Mouse (Mus musculus) heart, embryonic 15.5 days (tissue): Measurements from ENCODE around the gene 1700025G04Rik. TPM values are rescaled to one million over a fixed set of nuclear protein-coding genes. Genes with fewer than 3 reads are reported as not detected.
A peak's percentile ranks its signal among the peaks of the same experiment; 100 is the strongest.

Experiments used
- ATAC-seq: fragments of 200-750 bp; cut with Nextera tagmentation; replicated peaks from 2 replicates; pipeline ENCODE4 v1.8.0; 2017; ENCODE audit warnings: low read depth, moderate TSS enrichment; ENCODE audit not compliant: insufficient number of reproducible peaks, insufficient read depth, low FRiP score
- H3K27ac ChIP-seq: fragments of 300-500 bp; sonication (generic); 2 replicates; pipeline ENCODE4 v1.5.1; 2015; ENCODE audit warnings: mild to moderate bottlenecking, inconsistent platforms
- H3K27me3 ChIP-seq: fragments of 300-500 bp; sonication (generic); 2 replicates; pipeline ENCODE4 v1.6.1; 2015; ENCODE audit warnings: inconsistent platforms
- H3K36me3 ChIP-seq: fragments of 300-500 bp; sonication (generic); 2 replicates; pipeline ENCODE4 v1.6.1; 2015; ENCODE audit warnings: mild to moderate bottlenecking, inconsistent platforms
- H3K4me1 ChIP-seq: fragments of 300-500 bp; sonication (generic); replicated peaks from 2 replicates; pipeline ENCODE4 v1.6.1; 2015; ENCODE audit warnings: inconsistent platforms
- H3K4me2 ChIP-seq: fragments of 300-500 bp; sonication (generic); 2 replicates; pipeline ENCODE4 v1.6.1; 2015; ENCODE audit warnings: inconsistent platforms, mild to moderate bottlenecking, moderate library complexity
- H3K4me3 ChIP-seq: fragments of 300-500 bp; sonication (generic); 2 replicates; pipeline ENCODE4 v1.5.1; 2015; ENCODE audit warnings: mild to moderate bottlenecking, inconsistent platforms
- H3K9ac ChIP-seq: fragments of 300-500 bp; sonication (generic); 2 replicates; pipeline ENCODE4 v1.6.1; 2015; ENCODE audit warnings: mild to moderate bottlenecking, inconsistent platforms
- H3K9me3 ChIP-seq: fragments of 300-500 bp; sonication (generic); replicated peaks from 2 replicates; pipeline ENCODE4 v1.6.1; 2016; ENCODE audit warnings: inconsistent platforms
- WGBS: fragments of 180-500 bp; shearing (Covaris S2); methylation state at CpG from one replicate; pipeline ENCODE4 v1.1.7; 2015; ENCODE audit warnings: mixed read lengths; 5-methylcytosine and 5-hydroxymethylcytosine counted together
- polyA plus RNA-seq: library from polyadenylated mRNA; unstranded; fragments of >200 nt; fragmentation: Nextera tagmentation; extraction: Ambion mirVana; gene quantifications from 2 replicates; pipeline ENCODE4 v1.2.1, GENCODE M21; 2015

1700025G04Rik gene
- 26.7 and 32.4 TPM in 2 replicates for polyA plus RNA-seq

- peak within 1 kb of the TSS; percentile 69 for H3K4me3 ChIP-seq
- H3K4me1 ChIP-seq = peaks cover 41% of the 10 kb centered on the region
- no peaks in the 10 kb centered on the region for H3K36me3 ChIP-seq
- peak within 1 kb of the TSS; percentile 92 for H3K27ac ChIP-seq
- no peaks in the 10 kb centered on the region for H3K9me3 ChIP-seq
- peak; percentile 88 for ATAC-seq
- H3K4me2 ChIP-seq = peak within 1 kb of the TSS; percentile 93
- no peaks in the 10 kb centered on the region for H3K27me3 ChIP-seq
- H3K9ac ChIP-seq = peak within 1 kb of the TSS; percentile 86
- WGBS = under 1% methylated on average over 52 of the region's 66 CpGs
Measured at GRCm38 (mm10) chr1:152090018-152090553, at the start of gene 1700025G04Rik. Gene 1700025G04Rik (minus strand): TSS chr1:152090125.

- H3K27me3 ChIP-seq = no peaks in the 10 kb centered on the region
- no peak overlapping the region for H3K9ac ChIP-seq
- no peak for ATAC-seq
- no peak overlapping the region for H3K4me2 ChIP-seq
- H3K36me3 ChIP-seq = no peaks in the 10 kb centered on the region
- H3K27ac ChIP-seq = no peak overlapping the region
- no peak overlapping the region for H3K4me3 ChIP-seq
- WGBS = 65% methylated on average over 4 of the region's 4 CpGs
- peaks cover 3% of the 10 kb centered on the region; the same call in 1 of the 2 replicates for H3K4me1 ChIP-seq
- H3K9me3 ChIP-seq = 0 out of 2 replicates have a peak, but pooled peaks cover 3% of the 10 kb centered on the region
Measured at GRCm38 (mm10) chr1:152139496-152139895, 49.6 kb upstream of the 1700025G04Rik start.

GRCm38 (mm10) chr1:152130029-152130727 is 40.3 kb upstream of the 1700025G04Rik start:
- peak overlapping the region; percentile 24 for H3K4me3 ChIP-seq
- H3K27ac ChIP-seq = no peak overlapping the region
- 44% methylated on average over 14 of the region's 15 CpGs for WGBS
- ATAC-seq = peak; percentile 77
- H3K27me3 ChIP-seq = no peaks in the 10 kb centered on the region; the same call in 1 of the 2 replicates
- peak overlapping the region; percentile 42 for H3K4me2 ChIP-seq
- no peaks in the 10 kb centered on the region for H3K9me3 ChIP-seq
- H3K4me1 ChIP-seq = peaks cover 5% of the 10 kb centered on the region
- H3K9ac ChIP-seq = no peak overlapping the region
- no peaks in the 10 kb centered on the region for H3K36me3 ChIP-seq

GRCm38 (mm10) chr1:152125451-152125850 is 35.5 kb upstream of the 1700025G04Rik start:
- no peak overlapping the region for H3K4me3 ChIP-seq
- H3K27ac ChIP-seq = no peak overlapping the region
- no peak overlapping the region for H3K4me2 ChIP-seq
- WGBS = 82% methylated on average over 7 of the region's 7 CpGs
- no peaks in the 10 kb centered on the region for H3K27me3 ChIP-seq
- H3K4me1 ChIP-seq = peaks cover 2% of the 10 kb centered on the region; the same call in 1 of the 2 replicates
- H3K36me3 ChIP-seq = no peaks in the 10 kb centered on the region
- no peaks in the 10 kb centered on the region for H3K9me3 ChIP-seq
- ATAC-seq = no peak
- no peak overlapping the region for H3K9ac ChIP-seq

GRCm38 (mm10) chr1:152110123-152110522 is 20.2 kb upstream of the 1700025G04Rik start:
- no peak overlapping the region for H3K27ac ChIP-seq
- H3K36me3 ChIP-seq = no peaks in the 10 kb centered on the region
- no peak overlapping the region for H3K9ac ChIP-seq
- no peaks in the 10 kb centered on the region for H3K4me1 ChIP-seq
- no peaks in the 10 kb centered on the region for H3K9me3 ChIP-seq
- no peaks in the 10 kb centered on the region for H3K27me3 ChIP-seq
- ATAC-seq = no peak
- no peak overlapping the region for H3K4me2 ChIP-seq
- 91% methylated on average over 1 of the region's 1 CpGs for WGBS
- H3K4me3 ChIP-seq = no peak overlapping the region

GRCm38 (mm10) chr1:152106136-152106535 is 16.2 kb upstream of the 1700025G04Rik start:
- 73% methylated on average over 2 of the region's 2 CpGs for WGBS
- H3K4me2 ChIP-seq = no peak overlapping the region
- H3K4me1 ChIP-seq = peaks cover 10% of the 10 kb centered on the region
- no peak overlapping the region for H3K4me3 ChIP-seq
- no peaks in the 10 kb centered on the region for H3K36me3 ChIP-seq
- H3K9ac ChIP-seq = no peak overlapping the region
- no peaks in the 10 kb centered on the region for H3K9me3 ChIP-seq
- H3K27me3 ChIP-seq = no peaks in the 10 kb centered on the region
- ATAC-seq = no peak
- no peak overlapping the region for H3K27ac ChIP-seq

GRCm38 (mm10) chr1:152105246-152105645 is 15.3 kb upstream of the 1700025G04Rik start:
- Histone ChIP-seq H3K4me1 (peaks cover 10% of the 10 kb centered on the region), H3K4me2 (no peak overlapping the region), H3K9ac (no peak overlapping the region), H3K36me3 (no peaks in the 10 kb centered on the region), H3K27ac (no peak overlapping the region), H3K9me3 (no peaks in the 10 kb centered on the region), H3K4me3 (no peak overlapping the region), H3K27me3 (no peaks in the 10 kb centered on the region)
- ATAC-seq = no peak
- WGBS = 90% methylated on average over 1 of the region's 1 CpGs

- Histone ChIP-seq H3K4me2 (no peak overlapping the region), H3K9ac (no peak overlapping the region), H3K4me3 (no peak overlapping the region), H3K36me3 (no peaks in the 10 kb centered on the region), H3K27ac (no peak overlapping the region), H3K9me3 (no peaks in the 10 kb centered on the region), H3K27me3 (no peaks in the 10 kb centered on the region), H3K4me1 (peaks cover 10% of the 10 kb centered on the region)
- WGBS = 68% methylated on average over 5 of the region's 5 CpGs
- ATAC-seq = no peak
Measured at GRCm38 (mm10) chr1:152101746-152102145, 11.8 kb upstream of the 1700025G04Rik start.

- ATAC-seq = no peak
- Histone ChIP-seq H3K9me3 (no peaks in the 10 kb centered on the region), H3K27ac (no peak overlapping the region), H3K27me3 (no peaks in the 10 kb centered on the region), H3K9ac (no peak overlapping the region), H3K4me3 (no peak overlapping the region), H3K36me3 (no peaks in the 10 kb centered on the region), H3K4me2 (no peak overlapping the region), H3K4me1 (0 out of 2 replicates have a peak, but pooled peaks cover 3% of the 10 kb centered on the region)
- WGBS = 49% methylated on average over 3 of the region's 3 CpGs
Measured at GRCm38 (mm10) chr1:152096045-152096444, 6.1 kb upstream of the 1700025G04Rik start.

GRCm38 (mm10) chr1:152090564-152091545 is 930 bp upstream of the 1700025G04Rik start:
- peak overlapping the region; percentile 93 for H3K4me2 ChIP-seq
- no peaks in the 10 kb centered on the region for H3K27me3 ChIP-seq
- peak overlapping the region; percentile 92 for H3K27ac ChIP-seq
- no peaks in the 10 kb centered on the region for H3K9me3 ChIP-seq
- peaks cover 34% of the 10 kb centered on the region for H3K4me1 ChIP-seq
- WGBS = 2% methylated on average over 36 of the region's 36 CpGs
- ATAC-seq = peak; percentile 56
- peak overlapping the region; percentile 69 for H3K4me3 ChIP-seq
- no peaks in the 10 kb centered on the region for H3K36me3 ChIP-seq
- peak overlapping the region; percentile 86 for H3K9ac ChIP-seq

- no peaks in the 10 kb centered on the region for H3K36me3 ChIP-seq
- H3K9me3 ChIP-seq = no peaks in the 10 kb centered on the region
- peak; percentile 9; the same call in 1 of the 2 replicates for ATAC-seq
- H3K4me2 ChIP-seq = peak overlapping the region; percentile 93
- H3K27ac ChIP-seq = peak overlapping the region; percentile 92
- H3K4me1 ChIP-seq = peaks cover 46% of the 10 kb centered on the region
- 0% methylated on average over 24 of the region's 25 CpGs for WGBS
- H3K27me3 ChIP-seq = no peaks in the 10 kb centered on the region
- H3K9ac ChIP-seq = peak overlapping the region; percentile 86
- peak overlapping the region; percentile 69 for H3K4me3 ChIP-seq
Measured at GRCm38 (mm10) chr1:152089526-152089925, 399 bp downstream of the 1700025G04Rik start.
